Mouse (Mus musculus): ENCODE results near the gene Xpr1. TPM values are rescaled to one million over a fixed set of nuclear protein-coding genes. Genes with fewer than 3 reads are reported as not detected.
"Not testable (repeated sequence)": the region's sequence is repeated elsewhere in the genome, so short reads cannot be mapped to it uniquely, and the experiment has no call there.

The Xpr1 gene
- polyA plus RNA-seq, 1 experiment from 2014 or later = 6.7 TPM

DNA sequence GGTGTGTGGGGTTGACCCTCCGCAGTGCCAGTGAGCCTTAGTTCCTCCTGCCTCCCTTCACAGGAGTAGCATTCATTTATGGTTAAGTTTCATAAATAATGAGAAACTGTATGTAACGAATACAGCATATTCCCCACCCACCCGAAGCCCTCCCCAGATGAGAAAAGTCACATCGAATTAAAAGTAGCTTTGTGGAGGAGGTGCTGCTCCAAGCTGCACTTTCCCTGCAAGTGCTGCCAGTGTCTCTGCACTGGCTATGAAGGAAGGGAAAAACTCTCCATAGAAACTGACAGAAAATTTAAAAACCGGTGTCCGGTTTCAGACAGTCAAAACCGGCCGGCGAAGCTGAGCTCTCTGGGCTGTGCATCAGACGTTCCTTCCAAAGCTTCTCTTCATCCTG lies 136.9 kb downstream of the Xpr1 start:
- Histone ChIP-seq H3K36me3 (ENCODE audit: control insufficient read depth, insufficient read depth, low read length) (no peaks in the 10 kb centered on the region), H3K9me3 (ENCODE audit: control insufficient read depth, low read length) (no peaks in the 10 kb centered on the region), H3K4me3 (ENCODE audit: low read length) (no peak overlapping the region), H3K9ac (ENCODE audit: low read depth, low read length) (no peak overlapping the region), H3K27me3 (replicated peaks; ENCODE audit: control insufficient read depth, insufficient read depth, low read length) (no peaks in the 10 kb centered on the region), H3K27ac (ENCODE audit: low read length) (no peak overlapping the region), H3K4me1 (ENCODE audit: control insufficient read depth, insufficient read depth, low read length) (peaks cover 6% of the 10 kb centered on the region; the same call in 1 of the 2 replicates), H3K4me2 (ENCODE audit: low read depth, low read length) (no peak overlapping the region)
- 74% methylated on average over 10 of the region's 10 CpGs for WGBS
- ATAC-seq = no peak

DNA sequence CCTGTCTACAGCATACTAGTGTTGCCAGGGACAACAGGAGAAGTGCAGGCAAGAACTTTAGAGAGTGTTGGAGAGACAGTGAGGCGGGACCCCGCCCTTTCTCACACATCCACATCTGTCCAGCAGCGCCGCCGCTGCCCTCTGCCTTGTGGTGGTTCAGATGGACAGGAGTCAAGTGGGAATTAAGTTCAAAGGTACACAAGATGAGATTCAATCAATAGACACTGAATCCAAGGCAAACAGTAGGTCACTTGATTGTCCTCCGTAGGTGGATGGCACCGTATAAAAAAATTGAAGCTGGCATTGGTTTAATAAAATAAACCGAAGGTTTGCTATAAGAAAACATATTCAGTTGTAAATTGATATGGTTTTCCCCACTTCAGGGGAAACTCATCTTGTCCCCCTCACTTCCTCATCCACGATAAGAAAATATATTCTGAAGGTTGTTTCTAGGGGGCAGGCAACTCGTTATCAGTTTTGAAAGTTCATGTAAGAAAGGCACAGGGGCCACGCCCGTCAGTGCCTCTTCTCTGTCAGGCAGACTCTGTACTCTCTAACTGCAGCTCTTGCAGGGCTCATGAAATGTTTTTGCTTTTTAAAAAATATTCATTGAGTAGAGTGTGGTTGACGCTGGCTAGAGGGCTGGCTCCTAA lies 140.7 kb downstream of the Xpr1 start:
- no peak overlapping the region for H3K4me3 ChIP-seq (ENCODE audit: low read length)
- no peak overlapping the region for H3K27ac ChIP-seq (ENCODE audit: low read length)
- ATAC-seq = peak; percentile 50; the same call in 1 of the 2 replicates
- WGBS = 60% methylated on average over 13 of the region's 13 CpGs
- peaks cover 6% of the 10 kb centered on the region; the same call in 1 of the 2 replicates for H3K4me1 ChIP-seq (ENCODE audit: control insufficient read depth, insufficient read depth, low read length)
- no peak overlapping the region for H3K4me2 ChIP-seq (ENCODE audit: low read depth, low read length)
- no peaks in the 10 kb centered on the region for H3K36me3 ChIP-seq (ENCODE audit: control insufficient read depth, insufficient read depth, low read length)
- H3K9ac ChIP-seq (ENCODE audit: low read depth, low read length) = no peak overlapping the region
- H3K27me3 ChIP-seq (replicated peaks; ENCODE audit: control insufficient read depth, insufficient read depth, low read length) = no peaks in the 10 kb centered on the region
- no peaks in the 10 kb centered on the region for H3K9me3 ChIP-seq (ENCODE audit: control insufficient read depth, low read length)

DNA sequence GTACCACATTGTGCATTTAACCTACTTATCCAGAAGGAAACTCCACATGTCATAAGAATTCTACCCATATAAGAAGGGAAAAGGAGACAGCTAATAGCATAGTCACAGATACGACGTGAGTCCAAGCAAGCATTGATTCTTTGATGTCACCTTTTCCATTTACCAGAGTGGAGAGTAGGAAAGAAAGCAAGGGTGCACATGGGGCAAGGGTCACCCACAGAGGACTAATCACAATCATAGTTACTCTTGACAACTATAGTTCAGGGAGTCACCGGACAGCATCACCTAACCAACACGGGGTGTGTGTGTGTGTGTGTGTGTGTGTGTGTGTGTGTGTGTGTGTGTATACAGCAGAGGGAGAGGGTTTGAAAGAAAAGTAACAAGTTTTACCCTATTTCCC lies 141.4 kb downstream of the Xpr1 start:
- ATAC-seq = no peak
- H3K27me3 ChIP-seq (replicated peaks; ENCODE audit: control insufficient read depth, insufficient read depth, low read length) = no peaks in the 10 kb centered on the region
- no peaks in the 10 kb centered on the region for H3K9me3 ChIP-seq (ENCODE audit: control insufficient read depth, low read length)
- no peak overlapping the region for H3K4me3 ChIP-seq (ENCODE audit: low read length)
- peaks cover 6% of the 10 kb centered on the region; the same call in 1 of the 2 replicates for H3K4me1 ChIP-seq (ENCODE audit: control insufficient read depth, insufficient read depth, low read length)
- WGBS = 76% methylated on average over 4 of the region's 4 CpGs
- no peak overlapping the region for H3K4me2 ChIP-seq (ENCODE audit: low read depth, low read length)
- H3K9ac ChIP-seq (ENCODE audit: low read depth, low read length) = no peak overlapping the region
- no peaks in the 10 kb centered on the region for H3K36me3 ChIP-seq (ENCODE audit: control insufficient read depth, insufficient read depth, low read length)
- no peak overlapping the region for H3K27ac ChIP-seq (ENCODE audit: low read length)

DNA sequence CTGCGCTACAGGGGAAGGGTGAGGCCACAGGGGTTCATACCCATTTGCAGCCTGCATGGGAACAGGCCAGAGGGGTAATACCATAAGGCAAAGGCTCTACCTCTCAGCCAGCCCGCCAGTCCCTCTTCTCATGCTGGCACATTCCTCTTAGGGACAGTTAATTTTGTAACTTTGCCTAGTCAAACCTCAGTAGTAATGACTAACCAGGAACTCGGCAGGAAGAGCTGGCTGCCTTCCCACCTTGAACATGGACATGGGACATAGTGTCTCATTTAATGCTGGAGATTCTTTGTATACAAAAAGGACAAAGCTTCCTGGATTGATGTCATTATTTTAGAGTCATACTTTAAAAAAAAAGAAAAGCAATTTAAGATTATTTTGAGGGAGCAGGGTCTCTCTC lies 142.2 kb downstream of the Xpr1 start:
- Histone ChIP-seq H3K9me3 (ENCODE audit: control insufficient read depth, low read length) (no peaks in the 10 kb centered on the region), H3K4me2 (ENCODE audit: low read depth, low read length) (no peak overlapping the region), H3K36me3 (ENCODE audit: control insufficient read depth, insufficient read depth, low read length) (no peaks in the 10 kb centered on the region), H3K27me3 (replicated peaks; ENCODE audit: control insufficient read depth, insufficient read depth, low read length) (no peaks in the 10 kb centered on the region), H3K9ac (ENCODE audit: low read depth, low read length) (no peak overlapping the region), H3K4me3 (ENCODE audit: low read length) (no peak overlapping the region), H3K4me1 (ENCODE audit: control insufficient read depth, insufficient read depth, low read length) (peaks cover 6% of the 10 kb centered on the region; the same call in 1 of the 2 replicates), H3K27ac (ENCODE audit: low read length) (no peak overlapping the region)
- ATAC-seq = no peak
- 84% methylated on average over 3 of the region's 3 CpGs for WGBS

DNA sequence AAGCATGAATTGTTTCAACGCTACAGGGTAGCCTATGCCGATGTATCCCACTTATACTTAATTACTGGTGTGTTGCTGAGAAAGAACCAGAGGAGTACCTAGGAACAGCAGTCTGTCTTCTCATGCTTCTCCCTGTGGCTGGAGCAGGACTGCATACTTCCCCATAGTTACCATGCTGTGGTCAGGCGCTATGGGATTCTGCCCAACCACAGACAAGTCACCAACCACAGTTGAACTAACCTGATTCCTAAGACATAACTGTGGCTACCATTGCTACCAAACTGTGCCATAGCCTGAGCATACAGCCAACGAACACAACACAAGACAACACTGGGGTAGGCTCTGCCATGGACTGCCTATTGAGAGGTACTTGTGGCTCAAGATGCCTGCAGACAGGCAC lies 144.3 kb downstream of the Xpr1 start:
- Histone ChIP-seq H3K4me2 (ENCODE audit: low read depth, low read length) (no peak overlapping the region), H3K9ac (ENCODE audit: low read depth, low read length) (no peak overlapping the region), H3K4me1 (ENCODE audit: control insufficient read depth, insufficient read depth, low read length) (peaks cover 6% of the 10 kb centered on the region; the same call in 1 of the 2 replicates), H3K27ac (ENCODE audit: low read length) (no peak overlapping the region), H3K36me3 (ENCODE audit: control insufficient read depth, insufficient read depth, low read length) (no peaks in the 10 kb centered on the region), H3K27me3 (replicated peaks; ENCODE audit: control insufficient read depth, insufficient read depth, low read length) (no peaks in the 10 kb centered on the region), H3K9me3 (ENCODE audit: control insufficient read depth, low read length) (no peaks in the 10 kb centered on the region), H3K4me3 (ENCODE audit: low read length) (no peak overlapping the region)
- ATAC-seq = no peak
- 87% methylated on average over 4 of the region's 4 CpGs for WGBS

DNA sequence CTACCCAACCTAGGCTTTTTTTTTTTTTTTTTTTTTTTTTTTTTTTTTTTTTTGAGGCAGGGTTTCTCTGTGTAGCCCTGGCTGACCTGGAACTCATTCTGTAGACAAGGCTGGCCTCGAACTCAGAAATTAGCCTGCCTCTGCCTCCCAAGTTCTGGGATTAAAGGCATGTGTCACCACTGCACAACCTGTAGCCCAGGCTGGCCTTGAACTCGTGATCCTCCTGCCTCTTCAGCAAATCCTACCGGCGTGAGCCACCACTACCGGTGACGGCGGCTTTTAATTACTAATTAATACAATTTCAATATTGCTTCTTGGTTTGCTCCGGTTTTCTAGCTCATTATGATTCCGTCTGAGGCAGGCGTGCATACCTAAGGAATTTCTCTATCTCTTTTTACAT lies 154.7 kb downstream of the Xpr1 start:
- not testable (repeated sequence) for H3K27ac ChIP-seq (ENCODE audit: low read length); H3K27me3 ChIP-seq (replicated peaks; ENCODE audit: control insufficient read depth, insufficient read depth, low read length); H3K9me3 ChIP-seq (ENCODE audit: control insufficient read depth, low read length); H3K4me2 ChIP-seq (ENCODE audit: low read depth, low read length); H3K4me3 ChIP-seq (ENCODE audit: low read length); H3K4me1 ChIP-seq (ENCODE audit: control insufficient read depth, insufficient read depth, low read length); ATAC-seq; H3K36me3 ChIP-seq (ENCODE audit: control insufficient read depth, insufficient read depth, low read length); H3K9ac ChIP-seq (ENCODE audit: low read depth, low read length)
- 93% methylated on average over 10 of the region's 10 CpGs for WGBS

DNA sequence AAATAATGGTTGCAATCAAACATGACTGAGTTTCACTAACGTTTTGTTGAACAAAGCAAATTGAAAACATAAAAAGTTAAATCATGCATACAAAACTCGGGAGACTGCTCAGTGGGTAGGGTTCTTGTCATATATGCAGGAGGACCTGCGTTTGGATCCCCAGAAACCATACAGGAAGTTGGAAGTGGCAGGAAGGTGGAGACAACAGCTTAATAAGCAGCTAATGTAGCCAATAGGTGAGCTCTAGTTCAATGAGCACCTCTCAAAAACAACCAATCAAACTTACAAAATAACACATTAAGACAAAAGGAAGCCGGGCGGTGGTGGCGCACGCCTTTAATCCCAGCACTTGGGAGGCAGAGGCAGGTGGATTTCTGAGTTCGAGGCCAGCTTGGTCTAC lies 162.9 kb downstream of the Xpr1 start:
- Histone ChIP-seq H3K9ac (ENCODE audit: low read depth, low read length) (no peak overlapping the region), H3K36me3 (ENCODE audit: control insufficient read depth, insufficient read depth, low read length) (no peaks in the 10 kb centered on the region), H3K4me2 (ENCODE audit: low read depth, low read length) (no peak overlapping the region), H3K27me3 (replicated peaks; ENCODE audit: control insufficient read depth, insufficient read depth, low read length) (no peaks in the 10 kb centered on the region), H3K4me1 (ENCODE audit: control insufficient read depth, insufficient read depth, low read length) (peaks cover 2% of the 10 kb centered on the region; the same call in 1 of the 2 replicates), H3K27ac (ENCODE audit: low read length) (no peak overlapping the region), H3K9me3 (ENCODE audit: control insufficient read depth, low read length) (no peaks in the 10 kb centered on the region), H3K4me3 (ENCODE audit: low read length) (no peak overlapping the region)
- no peak for ATAC-seq
- 88% methylated on average over 7 of the region's 8 CpGs for WGBS

DNA sequence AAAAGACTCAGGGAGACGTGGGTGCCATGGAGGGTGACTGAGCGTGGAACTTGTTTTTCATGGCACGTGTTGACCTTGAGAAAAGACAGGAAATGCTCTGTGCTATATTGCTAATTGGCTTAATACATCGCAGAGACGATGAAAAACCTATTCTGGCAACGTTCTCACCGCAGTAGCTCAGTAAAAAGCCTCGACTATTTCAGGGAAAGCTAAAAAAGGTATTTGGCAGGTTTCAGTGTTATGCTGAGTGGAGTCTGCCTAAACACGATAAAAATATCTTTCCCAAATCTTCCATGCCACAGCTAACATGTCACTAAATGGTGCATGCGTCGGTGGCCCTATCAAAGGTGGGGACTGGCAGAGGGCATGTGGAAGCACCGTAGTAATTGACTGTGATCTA lies 164.1 kb downstream of the Xpr1 start:
- WGBS = 73% methylated on average over 12 of the region's 12 CpGs
- Histone ChIP-seq H3K9ac (ENCODE audit: low read depth, low read length) (no peak overlapping the region), H3K27ac (ENCODE audit: low read length) (no peak overlapping the region), H3K27me3 (replicated peaks; ENCODE audit: control insufficient read depth, insufficient read depth, low read length) (no peaks in the 10 kb centered on the region), H3K9me3 (ENCODE audit: control insufficient read depth, low read length) (no peaks in the 10 kb centered on the region), H3K4me2 (ENCODE audit: low read depth, low read length) (no peak overlapping the region), H3K36me3 (ENCODE audit: control insufficient read depth, insufficient read depth, low read length) (no peaks in the 10 kb centered on the region), H3K4me3 (ENCODE audit: low read length) (no peak overlapping the region), H3K4me1 (ENCODE audit: control insufficient read depth, insufficient read depth, low read length) (peaks cover 2% of the 10 kb centered on the region; the same call in 1 of the 2 replicates)
- ATAC-seq = no peak

DNA sequence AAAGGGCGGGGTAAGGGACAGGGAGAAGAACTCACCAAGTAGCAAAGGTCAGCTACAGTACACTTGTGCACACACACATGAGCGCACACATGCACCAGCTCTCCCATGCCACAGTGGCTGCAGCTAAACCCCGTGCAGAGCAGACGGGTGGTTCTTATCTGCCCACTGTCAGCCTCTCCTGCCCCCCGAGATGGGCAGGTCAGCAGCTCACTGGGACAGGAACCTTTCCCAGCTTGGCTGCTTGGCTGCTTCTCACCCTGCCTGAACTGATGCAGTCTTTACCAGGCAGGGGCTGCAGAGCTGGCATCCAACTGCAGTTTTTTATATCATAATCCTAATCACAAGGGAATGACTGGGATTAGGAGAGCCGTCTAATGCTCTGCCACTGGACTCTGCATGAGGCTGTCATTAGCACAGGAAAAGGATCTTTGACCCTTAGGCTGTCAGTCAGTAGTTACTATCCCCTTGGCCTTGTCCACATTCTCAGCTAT lies 164.5 kb downstream of the Xpr1 start:
- H3K36me3 ChIP-seq (ENCODE audit: control insufficient read depth, insufficient read depth, low read length) = no peaks in the 10 kb centered on the region
- no peak overlapping the region for H3K4me2 ChIP-seq (ENCODE audit: low read depth, low read length)
- no peak overlapping the region for H3K4me3 ChIP-seq (ENCODE audit: low read length)
- H3K27me3 ChIP-seq (replicated peaks; ENCODE audit: control insufficient read depth, insufficient read depth, low read length) = no peaks in the 10 kb centered on the region
- no peak overlapping the region for H3K9ac ChIP-seq (ENCODE audit: low read depth, low read length)
- no peaks in the 10 kb centered on the region for H3K9me3 ChIP-seq (ENCODE audit: control insufficient read depth, low read length)
- ATAC-seq = peak; percentile 70
- WGBS = 43% methylated on average over 6 of the region's 6 CpGs
- H3K27ac ChIP-seq (ENCODE audit: low read length) = no peak overlapping the region
- peaks cover 2% of the 10 kb centered on the region; the same call in 1 of the 2 replicates for H3K4me1 ChIP-seq (ENCODE audit: control insufficient read depth, insufficient read depth, low read length)

DNA sequence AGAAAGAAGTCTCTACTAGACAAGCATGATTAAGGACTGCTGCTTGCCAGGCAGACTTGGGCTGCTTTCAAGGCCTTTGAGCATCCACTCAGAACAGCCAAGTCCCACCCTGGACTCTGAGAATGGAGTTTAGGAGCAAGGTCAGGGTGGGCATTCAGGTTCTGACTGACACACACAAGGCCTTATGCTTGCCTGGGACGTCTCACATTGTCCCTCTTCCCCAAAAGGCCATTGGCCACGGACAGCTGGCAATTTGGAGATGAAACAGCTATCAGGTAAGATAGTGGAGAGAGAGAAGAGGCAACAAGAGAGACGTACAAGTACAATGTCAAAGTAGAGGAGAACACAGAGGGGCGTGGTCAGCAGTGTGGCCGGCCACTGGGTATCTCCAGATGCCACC lies 165.6 kb downstream of the Xpr1 start:
- WGBS = 82% methylated on average over 5 of the region's 5 CpGs
- ATAC-seq = no peak

More for the DNA sequence above, 165.6 kb downstream of the Xpr1 start:
- H3K4me2 ChIP-seq (ENCODE audit: low read depth, low read length) = no peak overlapping the region
- H3K4me3 ChIP-seq (ENCODE audit: low read length) = no peak overlapping the region
- H3K27ac ChIP-seq (ENCODE audit: low read length) = no peak overlapping the region
- peaks cover 2% of the 10 kb centered on the region; the same call in 1 of the 2 replicates for H3K4me1 ChIP-seq (ENCODE audit: control insufficient read depth, insufficient read depth, low read length)
- no peaks in the 10 kb centered on the region for H3K36me3 ChIP-seq (ENCODE audit: control insufficient read depth, insufficient read depth, low read length)
- no peak overlapping the region for H3K9ac ChIP-seq (ENCODE audit: low read depth, low read length)
- H3K27me3 ChIP-seq (replicated peaks; ENCODE audit: control insufficient read depth, insufficient read depth, low read length) = no peaks in the 10 kb centered on the region
- H3K9me3 ChIP-seq (ENCODE audit: control insufficient read depth, low read length) = no peaks in the 10 kb centered on the region
